Mouse (Mus musculus): Measurements from ENCODE around the gene Capn11.
A peak's percentile ranks its signal among the peaks of the same experiment; 100 is the strongest.
"Not testable (repeated sequence)": the region's sequence is repeated elsewhere in the genome, so short reads cannot be mapped to it uniquely, and the experiment has no call there.

Gene Capn11

DNA sequence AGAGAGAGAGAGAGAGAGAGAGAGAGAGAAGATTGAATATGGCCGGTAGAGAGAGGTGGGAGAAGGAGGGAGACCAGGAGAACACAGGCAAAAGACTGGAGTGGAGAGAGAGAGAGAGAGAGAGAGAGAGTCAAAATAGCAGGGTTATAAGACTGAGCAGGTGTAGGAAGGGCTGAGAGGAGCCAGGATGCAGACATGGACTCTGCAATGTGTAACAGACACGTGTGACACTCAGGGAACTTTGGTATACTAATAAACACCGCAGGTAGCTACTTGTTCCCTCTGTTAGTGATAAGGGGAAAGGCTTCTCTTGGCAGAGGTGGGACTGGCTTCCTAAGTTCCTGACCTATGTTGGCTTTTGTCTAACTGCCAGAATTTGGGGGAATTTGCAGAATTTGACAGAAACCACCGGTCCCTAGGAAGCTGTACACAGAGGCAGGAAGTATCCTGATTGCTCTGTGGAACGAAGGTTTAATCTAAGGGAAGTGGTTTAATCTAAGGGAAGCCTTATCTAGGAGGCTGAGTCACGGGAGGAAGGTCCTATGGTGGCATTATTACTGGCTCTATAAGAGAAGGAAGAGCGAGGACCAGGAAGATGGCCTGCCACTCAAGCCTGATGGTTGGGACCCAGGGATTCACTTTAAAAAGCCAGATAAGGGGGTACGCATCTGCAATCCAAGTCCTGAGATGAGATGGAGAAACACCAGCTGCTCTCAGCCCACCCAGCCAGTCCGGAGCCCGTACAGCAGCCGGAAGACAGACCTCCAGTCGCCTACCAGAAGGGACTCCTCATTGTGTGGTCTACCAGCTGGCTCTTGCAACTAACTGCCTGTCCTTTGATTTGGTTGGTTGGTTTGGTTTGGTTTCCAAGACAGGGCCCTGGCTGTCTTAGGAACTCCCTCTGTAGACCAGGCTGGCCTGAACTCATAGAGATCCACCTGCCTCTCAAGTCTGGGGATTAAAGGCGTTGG is 30.0 kb downstream of the Capn11 start:
- DNase-seq (ENCODE audit: low read depth, low spot score) = no peak

DNA sequence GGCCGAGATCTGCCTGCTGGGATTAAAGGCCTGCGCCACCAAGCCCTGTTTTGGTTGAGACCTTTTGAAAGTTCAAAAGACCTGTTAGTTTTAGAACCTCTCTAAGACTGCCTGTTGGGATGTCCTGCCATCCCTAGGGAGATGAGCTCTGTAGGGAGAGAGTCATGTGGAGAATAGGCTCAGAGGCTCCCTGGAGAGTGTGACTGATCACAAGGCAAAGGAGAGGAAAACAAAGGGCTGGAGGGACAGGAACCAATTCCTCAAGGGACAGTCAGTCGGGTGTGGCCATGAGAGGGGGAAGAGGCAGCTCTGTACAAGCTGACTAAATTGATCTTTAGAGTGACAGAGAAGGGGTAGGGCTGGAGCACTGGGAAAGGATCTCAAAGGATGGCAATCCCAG is 31.0 kb downstream of the Capn11 start:
- no peak for DNase-seq (ENCODE audit: low read depth, low spot score)

DNA sequence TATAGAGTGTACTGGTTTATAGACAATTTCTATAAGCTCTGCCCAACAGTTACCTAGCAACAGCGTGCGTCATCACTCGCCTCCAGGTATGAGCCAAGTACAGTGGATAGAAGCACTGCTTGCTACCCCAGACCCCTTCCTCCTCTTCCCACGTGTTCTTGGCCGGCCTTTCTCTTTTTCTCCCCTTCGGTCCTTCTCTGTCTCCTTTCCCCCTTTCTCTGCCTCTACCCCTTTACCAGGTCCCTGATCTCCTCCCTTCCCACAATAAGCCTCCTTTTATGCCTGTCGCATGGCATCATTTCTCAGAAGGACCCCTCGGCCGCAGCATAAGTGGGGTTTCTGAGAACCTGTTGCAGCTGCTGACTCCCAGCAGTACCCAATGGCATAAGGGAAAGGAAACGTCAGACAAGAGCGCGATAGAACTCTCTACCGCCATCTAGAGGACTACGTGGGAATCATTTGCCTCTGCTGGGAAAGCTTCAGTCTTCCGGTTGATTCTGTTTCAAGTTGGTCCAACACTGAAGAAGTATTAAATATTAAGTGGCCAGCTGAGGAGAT is 32.5 kb downstream of the Capn11 start:
- peak; percentile 93 for DNase-seq (ENCODE audit: low read depth, low spot score)

DNA sequence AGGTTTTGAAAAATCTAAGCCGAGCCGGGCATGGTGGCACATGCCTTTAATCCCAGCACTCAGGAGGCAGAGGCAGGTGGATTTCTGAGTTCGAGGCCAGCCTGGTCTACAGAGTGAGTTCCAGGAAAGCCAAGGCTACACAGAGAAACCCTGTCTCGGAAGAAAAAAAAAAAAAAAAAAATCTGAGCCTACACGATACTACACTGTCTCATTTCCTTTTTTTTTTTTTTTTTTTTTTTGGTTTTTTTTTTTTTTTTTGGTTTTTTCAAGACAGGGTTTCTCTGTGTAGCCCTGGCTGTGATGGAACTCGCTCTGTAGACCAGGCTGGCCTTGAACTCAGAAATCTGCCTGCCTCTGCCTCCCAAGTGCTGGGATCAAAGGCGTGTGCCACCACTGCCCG is 35.7 kb downstream of the Capn11 start:
- DNase-seq (ENCODE audit: low read depth, low spot score) = not testable (repeated sequence)

DNA sequence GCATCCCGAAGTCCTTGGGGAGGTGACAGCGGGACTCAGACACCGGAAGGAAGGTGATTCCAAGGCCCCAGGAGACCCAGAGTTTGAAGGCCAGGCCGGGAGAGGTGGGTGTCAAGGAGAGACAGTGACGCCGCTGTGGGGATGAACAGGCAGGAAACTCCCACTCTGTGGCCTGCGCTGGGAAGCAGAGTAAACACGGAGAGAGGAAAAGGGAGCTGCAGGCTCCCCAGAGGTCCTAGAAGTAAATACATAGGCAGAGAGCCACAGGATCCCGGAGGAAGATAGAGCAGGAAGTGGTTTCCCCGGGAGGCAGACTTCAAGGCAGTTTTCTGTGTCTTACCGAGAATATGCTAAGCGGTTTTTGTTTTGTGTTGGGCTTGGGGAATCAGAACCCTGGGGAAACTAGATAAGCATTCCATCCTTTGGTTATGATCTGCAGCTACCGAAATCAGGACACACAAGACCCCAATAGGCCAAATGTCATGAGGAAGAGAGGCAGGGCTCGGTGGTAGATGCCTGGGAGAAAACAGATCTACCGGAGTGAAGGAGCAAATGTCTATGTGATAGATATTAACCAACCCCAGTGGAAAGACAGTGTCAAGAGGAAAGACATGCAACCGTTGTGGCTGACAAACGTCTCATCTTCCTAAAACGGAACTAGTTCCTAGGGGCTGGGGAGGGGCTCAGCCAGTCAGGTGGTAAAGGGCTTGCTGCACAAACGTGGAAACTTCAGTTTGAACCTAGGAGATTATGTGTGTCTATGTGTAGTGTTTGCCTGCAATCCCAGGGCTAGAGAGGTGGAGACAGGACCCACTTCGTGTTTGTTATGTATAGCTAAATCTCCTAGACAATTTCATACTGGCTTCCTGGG is 39.5 kb downstream of the Capn11 start:
- peak; percentile 80 for DNase-seq (ENCODE audit: low read depth, low spot score)

DNA sequence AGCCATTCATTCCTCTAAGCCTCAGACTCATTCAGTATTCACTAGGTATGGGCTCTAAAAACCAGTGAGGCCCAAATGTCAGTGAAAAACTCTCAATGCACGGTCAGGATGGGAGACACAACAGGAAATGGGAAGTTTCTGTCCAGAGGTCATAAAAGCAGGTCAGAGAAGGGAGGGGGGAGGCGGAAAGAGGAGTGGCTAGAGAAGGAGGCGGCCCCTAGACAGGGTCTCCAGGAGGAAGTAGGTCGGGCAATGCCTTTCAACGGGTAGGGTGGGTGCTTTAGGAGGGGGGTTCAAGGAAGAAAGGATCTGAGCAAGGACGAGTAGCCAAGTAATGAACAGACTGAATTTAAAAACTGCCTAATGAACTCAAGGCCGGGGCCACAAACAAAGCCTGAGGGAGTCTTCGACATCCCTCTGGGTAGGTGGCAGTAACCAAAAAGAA is 40.2 kb downstream of the Capn11 start:
- peak; percentile 90 for DNase-seq (ENCODE audit: low read depth, low spot score)

DNA sequence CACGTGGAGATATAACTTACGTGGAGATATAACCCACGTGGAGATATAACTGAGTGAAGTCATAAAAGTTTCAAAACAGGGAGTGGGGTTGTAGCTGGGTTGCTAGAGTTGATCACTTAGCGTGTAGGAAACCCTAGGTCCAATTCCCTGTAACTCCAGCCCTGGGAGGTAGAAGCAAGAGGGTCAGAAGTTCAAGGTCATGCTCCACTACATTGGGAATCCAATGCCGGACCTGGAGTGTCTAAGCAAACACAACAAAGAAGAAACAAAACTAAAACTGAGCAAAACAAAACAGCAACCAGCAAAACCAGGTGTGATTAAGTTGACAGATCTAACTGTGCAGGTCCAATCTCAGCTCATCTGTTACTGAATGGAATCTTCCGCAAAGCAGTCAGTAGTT is 41.5 kb downstream of the Capn11 start:
- peak; percentile 77 for DNase-seq (ENCODE audit: low read depth, low spot score)

DNA sequence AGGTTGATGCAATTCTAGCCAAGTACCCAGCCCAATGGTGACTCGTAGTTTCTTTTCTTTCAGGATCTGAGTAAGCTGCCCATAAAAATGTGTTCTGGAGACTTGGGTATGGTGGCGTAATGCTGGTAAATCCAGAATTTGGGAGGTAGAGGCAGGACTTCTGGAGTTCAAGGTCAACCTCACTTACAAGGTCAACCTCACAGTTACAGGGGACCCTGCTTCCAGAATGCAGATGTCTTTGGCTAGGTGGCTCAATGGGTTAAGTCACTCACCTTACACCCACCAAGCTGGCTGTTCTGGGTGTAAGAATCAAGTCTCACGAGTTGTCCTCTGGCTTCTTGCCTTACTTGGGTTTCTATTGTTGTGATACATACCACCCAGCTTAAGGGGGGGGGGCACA is 42.4 kb downstream of the Capn11 start:
- peak; percentile 65 for DNase-seq (ENCODE audit: low read depth, low spot score)

DNA sequence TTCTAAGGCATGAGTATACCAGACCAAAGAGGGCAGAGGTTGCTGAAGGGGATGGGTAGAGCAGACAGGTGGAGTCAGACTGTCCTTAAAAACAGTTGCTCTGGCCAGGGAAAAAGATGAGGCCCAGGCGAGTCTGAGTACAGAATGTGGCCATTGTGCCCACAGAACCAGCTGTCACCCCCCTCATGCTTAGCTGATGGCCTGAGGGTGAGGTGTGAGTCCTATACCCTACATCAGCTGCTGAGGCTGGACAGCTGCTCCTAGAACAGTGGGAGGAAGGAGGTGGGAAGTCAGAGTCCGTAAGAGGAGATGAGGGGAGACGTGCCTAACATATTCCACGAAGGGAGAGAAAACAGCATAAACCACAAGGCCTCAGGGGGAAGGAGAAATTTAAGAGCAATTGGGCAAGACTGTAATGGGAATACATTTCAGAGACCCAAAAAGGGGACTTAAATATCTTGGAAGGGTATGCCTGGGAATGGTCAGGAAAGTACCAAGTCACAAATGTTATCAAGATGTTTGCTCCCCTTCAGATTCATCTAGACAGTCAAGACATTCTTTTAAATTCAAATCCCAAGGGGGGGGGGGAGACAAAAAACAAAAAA is 43.0 kb downstream of the Capn11 start:
- DNase-seq (ENCODE audit: low read depth, low spot score) = no peak

DNA sequence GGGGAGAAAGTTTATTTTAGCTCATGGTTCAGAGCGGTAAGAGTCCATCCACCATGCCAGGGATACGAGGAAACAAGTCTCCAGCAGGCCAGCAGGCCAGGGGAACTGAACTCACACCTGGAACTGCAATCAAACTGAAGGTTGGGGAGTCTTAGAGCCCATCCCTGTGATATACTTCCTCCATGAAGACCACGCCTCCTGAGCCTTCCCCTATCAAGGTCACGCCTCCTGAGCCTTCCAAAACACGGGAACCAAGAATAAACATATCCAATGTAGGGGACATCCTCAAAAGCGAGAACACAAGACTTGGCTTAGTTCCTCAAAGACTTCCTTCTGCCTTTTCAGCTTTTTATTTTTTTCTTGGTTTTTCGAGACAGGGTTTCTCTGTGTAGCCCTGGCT is 46.2 kb downstream of the Capn11 start:
- peak; percentile 79 for DNase-seq (ENCODE audit: low read depth, low spot score)

DNA sequence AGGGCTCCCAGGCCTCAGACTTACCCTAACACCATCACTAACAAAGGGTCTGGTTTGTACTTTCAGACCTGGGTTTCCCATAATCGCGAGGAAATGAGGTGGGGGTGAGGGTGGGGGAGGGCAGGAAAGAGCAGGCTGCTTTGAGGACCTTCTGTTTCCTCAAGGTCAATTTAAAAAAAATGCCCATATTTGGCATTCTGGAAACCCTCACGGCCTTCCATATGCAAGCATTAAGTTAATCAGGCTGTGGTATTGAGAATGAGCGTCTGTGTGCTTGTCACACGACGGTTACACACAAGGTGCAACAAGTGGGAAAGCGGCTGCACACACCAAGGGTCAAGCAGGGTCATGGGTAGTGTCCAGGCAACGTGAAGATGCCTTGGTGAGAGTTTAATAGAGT is 47.1 kb downstream of the Capn11 start:
- DNase-seq (ENCODE audit: low read depth, low spot score) = no peak

DNA sequence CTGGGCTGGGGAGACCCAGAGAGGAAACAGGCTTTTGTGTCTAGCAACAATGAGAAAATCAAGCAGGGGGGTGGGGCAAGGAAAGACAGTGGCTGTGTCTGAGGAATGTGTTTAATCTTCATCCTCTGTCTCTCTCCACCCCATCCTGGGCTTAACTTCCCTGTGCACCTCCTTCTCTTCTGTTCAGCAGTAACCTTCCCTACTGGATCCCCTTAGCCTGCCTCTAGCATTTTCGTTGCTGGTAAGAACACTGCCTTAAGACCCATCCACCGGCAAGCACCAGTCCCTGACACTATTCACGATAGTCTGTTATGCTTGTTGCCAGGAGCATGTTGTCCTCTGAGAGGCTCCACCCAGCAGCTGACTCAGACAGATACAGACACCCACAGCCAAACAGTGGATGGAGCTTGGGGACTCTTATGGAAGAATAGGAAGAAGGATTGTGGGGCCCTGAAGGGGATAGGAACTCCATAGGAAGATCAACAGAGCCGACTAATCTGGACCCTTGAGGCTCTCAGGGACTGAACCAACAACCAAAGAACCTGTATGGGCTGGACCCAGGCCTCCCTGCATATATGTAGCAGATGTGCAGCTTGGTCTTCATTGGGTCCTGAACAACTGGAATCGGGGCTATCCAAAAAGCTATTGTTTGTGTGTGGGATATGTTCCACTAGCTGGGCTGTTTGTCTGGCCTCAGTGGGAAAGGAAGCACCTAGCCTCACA is 48.8 kb downstream of the Capn11 start:
- DNase-seq (ENCODE audit: low read depth, low spot score) = peak; percentile 86

DNA sequence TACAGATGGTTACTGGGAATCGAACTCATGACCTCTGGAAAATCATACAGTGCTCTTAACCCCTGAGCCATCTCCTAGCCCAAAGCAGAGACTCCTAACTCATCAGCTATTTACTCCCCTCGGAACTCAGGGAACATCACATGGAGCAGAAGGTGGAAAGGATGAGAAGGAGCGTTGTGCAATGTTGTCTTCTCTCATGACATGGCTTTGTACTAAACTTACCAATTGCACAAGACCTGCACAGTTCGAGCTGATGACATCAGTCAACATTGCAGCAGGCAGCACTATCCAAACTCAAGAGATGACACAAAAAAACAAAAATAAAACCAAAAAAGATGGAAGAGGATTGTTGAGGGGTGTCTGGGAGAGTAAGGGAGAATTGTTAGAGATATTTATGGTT is 50.7 kb downstream of the Capn11 start:
- DNase-seq (ENCODE audit: low read depth, low spot score) = no peak

DNA sequence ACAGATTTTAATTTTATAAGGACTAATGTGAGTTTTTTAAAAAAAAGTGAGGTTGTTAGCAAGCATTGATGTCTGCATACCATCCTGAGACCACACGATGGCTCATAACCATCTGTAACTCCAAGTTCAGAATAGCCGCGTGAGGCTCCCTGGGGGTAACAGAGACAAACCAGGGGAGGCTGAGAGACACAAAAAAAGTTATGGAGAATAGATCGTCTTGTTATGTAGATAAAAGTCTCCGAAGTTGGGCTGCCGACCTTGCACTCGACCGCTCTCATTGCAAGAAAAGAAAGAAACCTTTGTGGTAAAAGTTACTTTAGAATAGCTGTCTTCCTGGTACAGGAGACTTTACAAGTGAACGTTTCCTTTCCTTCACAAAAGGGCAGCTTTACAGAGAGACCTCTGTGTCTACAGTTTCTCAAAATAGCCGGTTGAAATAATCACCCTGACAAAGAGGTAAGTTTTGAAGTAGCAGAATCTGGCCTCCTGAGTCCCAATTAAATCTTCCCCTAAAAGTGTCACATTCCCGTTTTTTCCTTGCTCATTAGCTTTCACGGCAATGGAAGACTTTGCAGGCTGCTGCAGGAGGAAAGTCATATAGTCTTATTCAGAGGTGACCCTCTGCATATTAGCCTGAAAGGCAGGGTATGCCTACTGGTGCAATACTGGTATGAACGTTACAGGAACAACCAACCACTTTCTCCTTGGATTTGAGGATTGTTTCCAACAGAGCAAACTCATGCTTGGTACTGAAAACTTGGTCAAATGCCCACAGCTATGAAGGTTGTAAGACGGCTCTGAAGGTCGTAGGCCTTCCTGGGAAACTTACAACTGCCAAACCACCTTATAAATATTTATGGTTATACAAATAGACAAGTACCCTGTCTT is 51.9 kb downstream of the Capn11 start:
- DNase-seq (ENCODE audit: low read depth, low spot score) = peak; percentile 93

DNA sequence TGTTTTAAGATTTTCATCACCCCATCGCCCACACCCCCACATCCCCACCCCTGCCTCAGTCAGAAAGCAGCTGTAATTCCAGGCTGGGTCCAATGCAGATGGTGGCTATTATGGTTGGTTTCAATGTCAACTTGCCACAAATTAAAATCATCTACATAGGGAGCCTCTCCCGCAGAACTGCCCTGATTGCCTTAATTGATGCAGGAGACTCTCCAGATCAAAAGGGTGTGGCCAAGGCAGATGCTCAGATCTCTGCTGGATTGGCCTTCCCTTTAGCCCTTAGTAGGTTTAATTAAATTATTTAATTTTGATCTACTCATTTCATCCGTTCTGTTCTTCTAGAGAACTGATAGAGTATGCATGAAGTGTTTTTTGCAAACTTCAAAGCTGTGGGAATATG is 56.1 kb downstream of the Capn11 start:
- DNase-seq (ENCODE audit: low read depth, low spot score) = peak; percentile 53

DNA sequence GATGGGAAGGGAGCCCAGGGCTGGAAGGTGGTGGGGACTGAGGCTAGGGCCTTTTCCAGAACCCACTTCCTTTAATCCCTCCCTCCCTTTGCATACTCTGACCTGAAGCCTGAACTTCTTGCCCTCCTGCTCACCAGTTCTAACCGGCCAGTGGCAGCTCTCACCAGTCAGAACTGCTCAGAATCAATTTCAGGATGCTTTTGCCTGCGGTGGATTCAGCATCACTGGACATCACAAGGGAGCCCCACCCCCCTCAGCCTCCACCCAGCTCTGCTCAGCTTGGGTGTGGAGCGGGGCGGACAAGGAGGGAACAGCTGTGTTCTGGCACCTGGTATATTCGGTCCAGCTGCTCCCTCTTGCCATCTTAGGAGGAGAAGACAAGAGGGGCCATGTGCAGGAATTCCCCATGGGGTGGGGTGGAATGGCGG is 57.2 kb downstream of the Capn11 start, which contains the start of gene Mymx:
TSS of gene Mymx (minus strand) at position 226 of the 428 bp plus-strand sequence.
- peak; percentile 100 for DNase-seq (ENCODE audit: low read depth, low spot score)

DNA sequence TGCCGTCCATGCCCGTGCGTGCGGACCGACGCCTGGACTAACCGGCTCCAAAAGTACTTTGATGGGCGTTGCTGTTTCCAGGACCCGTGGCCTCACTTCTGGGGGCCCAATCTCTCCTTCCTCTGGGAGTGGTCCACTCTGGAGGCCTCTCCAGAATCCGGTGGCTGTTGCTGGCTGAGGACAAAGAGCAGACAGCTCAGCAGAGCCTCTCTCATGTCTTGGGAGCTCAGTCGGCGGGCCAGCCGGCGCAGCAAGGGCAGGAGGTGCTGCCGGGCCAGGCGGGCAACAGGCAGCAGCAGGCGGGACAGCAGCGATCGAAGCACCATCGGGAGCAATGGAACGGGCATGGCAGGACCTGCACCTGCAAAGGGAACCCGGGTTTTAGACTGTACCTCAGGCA is 57.8 kb downstream of the Capn11 start:
- no peak for DNase-seq (ENCODE audit: low read depth, low spot score)

DNA sequence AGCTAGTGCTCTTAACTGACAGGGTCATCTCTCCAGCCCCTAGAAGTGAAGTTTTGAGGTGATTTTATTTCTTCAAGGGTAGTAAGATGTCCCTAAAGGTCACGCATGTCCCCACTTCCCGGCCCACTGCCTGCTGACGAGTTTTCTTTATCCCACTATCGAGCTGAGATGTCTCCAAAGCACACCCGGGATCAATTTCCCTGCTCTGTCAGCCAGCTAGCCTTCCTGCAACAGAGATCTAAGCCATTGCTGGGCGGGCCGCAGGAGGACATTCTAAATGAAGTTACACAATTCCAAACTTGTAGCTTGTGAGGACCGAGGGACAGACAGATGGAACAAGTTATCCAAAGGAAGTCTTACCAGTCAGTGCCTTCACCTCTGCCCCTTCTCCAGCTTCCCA is 58.9 kb downstream of the Capn11 start:
- DNase-seq (ENCODE audit: low read depth, low spot score) = no peak

DNA sequence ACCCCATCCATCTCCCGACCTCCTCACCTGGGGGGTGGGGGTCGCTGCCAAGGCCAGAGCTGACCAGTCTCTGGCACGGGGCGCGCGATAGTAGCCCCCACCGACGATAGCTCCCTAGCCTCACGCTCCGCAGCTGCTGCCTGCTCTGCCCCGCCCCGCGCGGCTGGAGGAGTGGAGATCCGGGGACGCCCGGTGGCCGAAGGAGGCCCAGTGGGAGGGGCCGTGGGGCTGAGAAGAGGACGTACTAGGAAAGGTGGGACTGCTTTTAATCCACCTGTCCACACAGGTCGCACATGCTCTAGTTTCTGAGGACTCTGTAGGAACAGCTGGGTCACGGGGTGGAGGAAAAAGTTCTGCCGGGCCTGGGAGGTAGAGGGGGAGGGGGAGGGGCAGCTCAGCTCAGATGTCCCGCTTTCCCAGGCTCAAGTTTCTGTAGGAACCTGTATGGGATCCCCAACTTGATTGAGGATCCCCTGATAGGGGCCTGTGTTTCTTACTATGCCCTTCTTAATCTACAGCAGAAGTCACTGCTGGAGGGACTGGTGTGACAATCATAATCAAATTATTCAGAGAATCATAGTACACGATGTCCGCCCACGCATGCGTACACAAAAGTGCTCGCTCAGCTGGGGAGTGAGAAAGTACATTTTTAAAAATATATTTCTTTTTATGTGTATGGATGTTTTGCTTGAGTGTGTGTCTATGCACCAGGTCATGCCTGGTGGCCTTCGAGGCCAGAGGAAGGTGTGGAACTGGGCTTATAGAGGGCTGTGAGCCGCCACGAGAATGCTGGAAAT is 59.5 kb downstream of the Capn11 start, which contains the start of gene Slc29a1:
TSS of gene Slc29a1 (minus strand) at position 161 of the 797 bp plus-strand sequence.
- DNase-seq (ENCODE audit: low read depth, low spot score) = peak; percentile 85

Data from ES-CJ7 (cell line).